Mouse (Mus musculus) hindbrain, embryonic 14.5 days (tissue): ENCODE results near the gene Hand1. TPM values are rescaled to one million over a fixed set of nuclear protein-coding genes. Genes with fewer than 3 reads are reported as not detected.
"Not testable (repeated sequence)": the region's sequence is repeated elsewhere in the genome, so short reads cannot be mapped to it uniquely, and the experiment has no call there.

ENCODE experiments used
- ATAC-seq: fragments of 200-750 bp; cut with Nextera tagmentation; 2 replicates; pipeline ENCODE4 v1.8.0; 2017; ENCODE audit warnings: moderate number of reproducible peaks, mild to moderate bottlenecking, moderate TSS enrichment, moderate library complexity; ENCODE audit not compliant: low FRiP score
- DNase-seq: peaks from one replicate; pipeline ENCODE4 v3.0.0-alpha.2; 2015; ENCODE audit warnings: low spot score
- H3K27ac ChIP-seq: fragments of 300-500 bp; sonication (generic); 2 replicates; pipeline ENCODE4 v1.5.1; 2014; ENCODE audit warnings: mild to moderate bottlenecking, moderate library complexity
- H3K27me3 ChIP-seq: fragments of 300-500 bp; sonication (generic); 2 replicates; pipeline ENCODE4 v1.6.1; 2014; ENCODE audit warnings: mild to moderate bottlenecking, low read length, mixed read lengths; ENCODE audit not compliant: control insufficient read depth, insufficient read depth
- H3K36me3 ChIP-seq: fragments of 300-500 bp; sonication (generic); replicated peaks from 2 replicates; pipeline ENCODE4 v1.6.1; 2014; ENCODE audit not compliant: control insufficient read depth, insufficient read depth
- H3K4me1 ChIP-seq: fragments of 300-500 bp; sonication (generic); replicated peaks from 2 replicates; pipeline ENCODE4 v1.6.1; 2014; ENCODE audit warnings: antibody characterized with exemption, low read length, mixed read lengths; ENCODE audit not compliant: control insufficient read depth, insufficient read depth
- H3K4me2 ChIP-seq: fragments of 300-500 bp; sonication (generic); replicated peaks from 2 replicates; pipeline ENCODE4 v1.6.1; 2014; ENCODE audit warnings: mild to moderate bottlenecking, moderate library complexity
- H3K4me3 ChIP-seq: fragments of 300-500 bp; sonication (generic); replicated peaks from 2 replicates; pipeline ENCODE4 v1.5.1; 2014; ENCODE audit warnings: mild to moderate bottlenecking, low read length
- H3K9ac ChIP-seq: fragments of 300-500 bp; sonication (generic); 2 replicates; pipeline ENCODE4 v1.6.1; 2014
- H3K9me3 ChIP-seq: fragments of 300-500 bp; sonication (generic); 2 replicates; pipeline ENCODE4 v1.6.1; 2016; ENCODE audit warnings: low read length; ENCODE audit not compliant: control insufficient read depth
- WGBS: fragments of 180-500 bp; shearing (Covaris S2); extraction: QIAGEN DNeasy Blood & Tissue Kit; methylation state at CpG from one replicate; pipeline ENCODE4 v1.1.7; 2014; 5-methylcytosine and 5-hydroxymethylcytosine counted together
- polyA plus RNA-seq: library from polyadenylated mRNA; unstranded; fragments of >200 nt; fragmentation: Nextera tagmentation; extraction: Ambion mirVana; gene quantifications from 2 replicates; pipeline ENCODE4 v1.2.1, GENCODE M21; 2014

The Hand1 gene
- polyA plus RNA-seq, 1 experiment from 2014 or later: not detected

DNA sequence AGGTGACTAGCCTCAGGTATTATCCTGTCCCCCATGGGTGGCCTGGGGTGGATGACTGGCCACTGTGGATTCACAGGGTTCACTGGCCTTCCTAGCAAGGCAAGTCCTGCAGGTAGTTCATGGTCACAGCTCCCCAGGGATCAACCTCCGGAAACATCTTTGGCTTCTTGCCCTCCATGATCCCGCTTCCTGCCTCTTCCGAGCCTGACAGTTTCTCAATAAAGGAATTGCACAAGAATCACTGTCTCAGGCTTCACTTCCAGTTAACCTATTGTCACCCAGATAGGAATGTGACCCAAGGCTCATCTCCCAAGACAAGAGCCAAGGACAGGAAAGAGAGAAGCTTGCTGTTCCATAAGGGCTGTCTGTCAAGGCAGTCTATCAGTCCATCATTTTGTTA, 18.3 kb upstream of the Hand1 start:
- 45% methylated on average over 3 of the region's 3 CpGs for WGBS
- Histone ChIP-seq H3K36me3 (no peaks in the 10 kb centered on the region), H3K4me1 (no peaks in the 10 kb centered on the region), H3K27me3 (0 out of 2 replicates have a peak, but pooled peaks cover 5% of the 10 kb centered on the region), H3K4me3 (no peak overlapping the region), H3K9ac (no peak overlapping the region), H3K4me2 (no peak overlapping the region), H3K27ac (no peak overlapping the region), H3K9me3 (no peaks in the 10 kb centered on the region)
- DNase-seq: no peak
- no peak for ATAC-seq

DNA sequence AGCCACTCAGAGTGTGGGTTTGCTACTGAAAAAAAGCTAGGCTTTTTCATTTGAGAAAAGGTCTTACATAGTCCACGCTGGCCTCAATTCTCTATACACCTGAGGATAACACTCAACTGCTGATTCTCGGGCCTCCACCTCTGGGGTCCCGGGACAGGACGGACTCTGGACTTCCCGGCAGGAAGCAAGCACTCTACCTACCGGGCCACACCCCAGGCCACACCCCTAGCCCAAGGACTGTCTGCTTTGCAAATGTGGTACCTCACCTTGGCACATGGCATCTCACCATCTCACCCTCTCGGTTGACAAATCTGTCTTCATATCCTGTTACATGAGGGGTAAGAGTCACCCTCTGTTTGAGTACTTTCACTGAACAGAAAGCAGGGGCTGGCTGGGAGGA, 17.7 kb upstream of the Hand1 start:
- Histone ChIP-seq H3K27ac (no peak overlapping the region), H3K4me2 (no peak overlapping the region), H3K27me3 (0 out of 2 replicates have a peak, but pooled peaks cover 5% of the 10 kb centered on the region), H3K36me3 (no peaks in the 10 kb centered on the region), H3K4me3 (no peak overlapping the region), H3K9me3 (no peaks in the 10 kb centered on the region), H3K9ac (no peak overlapping the region), H3K4me1 (no peaks in the 10 kb centered on the region)
- WGBS: 71% methylated on average over 7 of the region's 7 CpGs
- DNase-seq (no peak), ATAC-seq (no peak)

DNA sequence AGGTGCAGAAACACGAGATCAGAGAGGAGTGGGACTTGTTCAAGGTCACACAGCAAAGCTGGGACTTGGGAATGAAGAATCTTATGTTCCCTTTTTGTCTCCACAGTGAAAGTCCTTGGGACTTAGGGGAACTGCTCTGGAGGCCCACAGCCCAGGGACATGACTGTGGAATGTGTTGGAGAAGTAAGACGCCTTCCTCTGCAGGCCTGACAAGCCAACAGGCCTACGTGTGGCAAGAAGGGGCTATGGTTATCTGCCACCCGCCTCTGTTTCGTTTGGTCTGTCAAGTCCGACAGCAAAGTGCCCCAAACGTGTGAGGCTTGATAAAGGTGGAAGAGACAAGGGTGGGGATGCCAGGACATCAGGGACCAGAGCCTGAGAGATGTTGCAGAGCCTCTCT, 14.8 kb upstream of the Hand1 start:
- ATAC-seq: no peak
- no peak for DNase-seq
- Histone ChIP-seq H3K4me3 (no peak overlapping the region), H3K9ac (no peak overlapping the region), H3K27ac (no peak overlapping the region), H3K27me3 (peaks cover 14% of the 10 kb centered on the region), H3K9me3 (no peaks in the 10 kb centered on the region), H3K4me2 (no peak overlapping the region), H3K36me3 (no peaks in the 10 kb centered on the region), H3K4me1 (no peaks in the 10 kb centered on the region)
- 73% methylated on average over 7 of the region's 7 CpGs for WGBS

DNA sequence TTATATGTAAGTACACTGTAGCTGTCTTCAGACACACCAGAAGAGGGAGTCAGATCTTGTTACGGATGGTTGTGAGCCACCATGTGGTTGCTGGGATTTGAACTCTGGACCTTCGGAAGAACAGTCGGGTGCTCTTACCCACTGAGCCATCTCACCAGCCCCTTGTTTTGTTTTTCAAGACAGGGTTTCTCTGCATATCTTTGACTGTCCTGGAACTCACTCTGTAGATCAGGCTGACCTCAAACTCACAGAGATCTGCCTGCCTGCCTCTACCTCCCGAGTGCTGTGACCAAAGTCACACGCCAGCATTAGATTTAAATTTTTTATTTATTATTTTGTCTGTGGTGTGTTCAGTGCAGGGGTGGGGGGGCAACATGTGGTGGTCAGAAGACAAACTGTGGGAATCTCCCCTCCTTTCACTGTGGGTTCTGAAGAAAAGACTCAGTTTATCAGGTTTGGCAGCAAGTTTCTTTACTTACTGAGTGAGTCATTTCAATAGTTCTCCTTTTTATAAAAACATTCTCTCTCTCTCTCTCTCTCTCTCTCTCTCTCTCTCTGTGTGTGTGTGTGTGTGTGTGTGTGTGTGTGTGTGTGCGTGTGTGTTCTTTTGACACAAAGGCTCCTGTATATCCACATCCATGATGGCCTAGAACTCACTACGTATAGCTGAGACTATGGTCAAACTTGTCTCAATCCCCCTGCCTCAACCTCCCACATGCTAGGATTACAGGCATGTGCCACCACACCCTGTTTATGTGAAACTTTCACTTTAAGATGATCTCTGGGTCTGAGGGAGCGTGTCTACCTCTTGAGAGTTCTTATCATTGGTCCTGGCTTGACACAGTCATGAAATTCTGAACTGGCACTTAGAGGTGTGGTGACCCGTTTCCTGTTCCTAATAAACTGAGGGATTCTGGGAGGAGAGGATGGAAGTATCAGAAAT, 14.1 kb upstream of the Hand1 start:
- H3K9ac ChIP-seq, H3K36me3 ChIP-seq, H3K4me1 ChIP-seq, H3K27ac ChIP-seq, H3K4me2 ChIP-seq, DNase-seq, H3K4me3 ChIP-seq, ATAC-seq, H3K9me3 ChIP-seq: not testable (repeated sequence)
- H3K27me3 ChIP-seq: peaks cover 21% of the 10 kb centered on the region
- WGBS: 80% methylated on average over 8 of the region's 9 CpGs

DNA sequence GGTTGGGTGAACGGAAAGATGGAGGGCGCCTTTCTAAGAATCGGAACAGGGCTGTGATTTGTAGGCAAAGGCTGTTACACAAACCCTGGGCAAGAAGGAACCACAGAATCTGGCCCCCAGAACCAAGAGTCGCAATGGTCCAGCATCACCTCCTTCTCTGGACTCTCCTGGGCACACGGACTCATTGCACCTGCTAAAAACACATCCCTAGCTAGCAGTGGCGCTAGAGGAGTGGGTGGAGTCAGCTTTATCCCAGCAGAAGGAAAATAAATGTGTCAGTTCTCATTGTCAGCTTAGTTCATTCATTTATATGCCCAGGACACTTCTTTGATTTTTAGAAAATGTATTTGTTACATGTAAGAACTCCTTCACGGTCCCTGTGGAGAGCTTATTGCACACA, 8.8 kb upstream of the Hand1 start:
- no peaks in the 10 kb centered on the region for H3K4me1 ChIP-seq
- H3K9ac ChIP-seq: no peak overlapping the region
- ATAC-seq: no peak
- 26% methylated on average over 7 of the region's 7 CpGs for WGBS
- DNase-seq: no peak
- H3K27me3 ChIP-seq: peaks cover 64% of the 10 kb centered on the region
- H3K27ac ChIP-seq: no peak overlapping the region
- no peak overlapping the region for H3K4me2 ChIP-seq
- H3K4me3 ChIP-seq: no peak overlapping the region
- H3K9me3 ChIP-seq: no peaks in the 10 kb centered on the region
- H3K36me3 ChIP-seq: no peaks in the 10 kb centered on the region

DNA sequence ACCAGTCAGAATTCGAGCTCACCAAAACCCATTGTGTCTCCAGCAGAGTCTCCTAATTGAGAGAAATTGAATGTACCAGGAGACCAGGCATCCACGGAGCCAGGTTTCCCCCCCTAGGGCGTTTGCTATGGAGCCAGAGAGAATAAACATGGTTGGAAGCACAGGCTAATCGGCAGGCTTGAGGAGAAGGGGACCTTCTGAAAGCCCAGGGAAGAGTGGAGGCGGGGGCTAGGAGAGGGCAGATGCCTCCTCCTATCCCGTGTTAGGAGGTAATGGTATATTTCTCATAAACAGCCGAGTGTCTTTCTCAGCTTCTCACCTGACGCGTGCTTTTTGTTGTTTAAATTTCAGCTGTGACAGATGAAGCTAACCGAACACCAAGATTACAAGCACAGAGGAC, 8.4 kb upstream of the Hand1 start:
- Histone ChIP-seq H3K27ac (no peak overlapping the region), H3K4me3 (no peak overlapping the region), H3K9me3 (no peaks in the 10 kb centered on the region), H3K9ac (no peak overlapping the region), H3K36me3 (no peaks in the 10 kb centered on the region), H3K4me1 (no peaks in the 10 kb centered on the region), H3K4me2 (no peak overlapping the region), H3K27me3 (peaks cover 68% of the 10 kb centered on the region)
- DNase-seq (no peak), ATAC-seq (no peak)
- WGBS: 11% methylated on average over 10 of the region's 10 CpGs

DNA sequence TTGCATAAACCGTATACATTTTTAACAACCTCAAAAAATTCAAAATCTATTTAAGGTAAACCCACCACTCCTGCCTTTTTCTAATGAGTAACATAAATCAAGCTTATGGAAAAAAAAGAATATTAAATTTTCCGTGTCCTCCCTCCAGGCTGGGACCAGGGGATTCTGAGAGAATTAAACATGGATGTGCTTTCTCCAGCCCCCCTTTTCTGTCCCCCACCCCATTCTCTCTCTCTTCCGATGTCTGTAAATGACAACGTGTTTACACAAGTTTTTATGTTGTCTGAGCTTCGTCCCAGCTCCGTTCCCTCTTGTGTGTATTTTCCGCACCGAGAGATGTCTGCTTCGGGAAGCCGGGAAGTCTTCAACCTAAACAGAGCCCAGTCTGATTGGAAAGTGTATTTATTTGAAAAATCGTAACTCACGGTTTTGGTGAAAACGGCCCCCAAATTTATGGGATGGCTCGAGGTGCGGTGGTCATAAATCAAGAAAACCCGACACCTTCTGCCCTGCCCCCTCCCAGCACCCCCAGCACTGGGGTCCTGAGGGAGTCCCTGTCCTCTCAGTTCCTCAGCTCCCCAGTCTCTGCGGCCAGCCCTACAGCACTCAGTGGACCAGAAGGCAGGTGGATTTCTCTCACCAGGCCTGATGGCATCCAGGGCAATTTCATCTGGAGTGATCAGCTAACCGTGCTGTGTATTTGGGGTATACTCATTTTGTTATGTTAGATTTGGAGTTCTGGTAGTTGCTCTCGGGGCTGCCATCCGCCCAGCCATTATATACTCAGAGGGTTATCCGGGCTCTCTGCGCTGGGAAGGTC, 5.5 kb upstream of the Hand1 start:
- Histone ChIP-seq H3K36me3 (no peaks in the 10 kb centered on the region), H3K27me3 (peaks cover 95% of the 10 kb centered on the region), H3K4me1 (no peaks in the 10 kb centered on the region), H3K9ac (no peak overlapping the region), H3K4me2 (no peak overlapping the region), H3K27ac (no peak overlapping the region), H3K4me3 (no peak overlapping the region), H3K9me3 (no peaks in the 10 kb centered on the region)
- ATAC-seq (no peak), DNase-seq (no peak)
- 7% methylated on average over 22 of the region's 22 CpGs for WGBS

DNA sequence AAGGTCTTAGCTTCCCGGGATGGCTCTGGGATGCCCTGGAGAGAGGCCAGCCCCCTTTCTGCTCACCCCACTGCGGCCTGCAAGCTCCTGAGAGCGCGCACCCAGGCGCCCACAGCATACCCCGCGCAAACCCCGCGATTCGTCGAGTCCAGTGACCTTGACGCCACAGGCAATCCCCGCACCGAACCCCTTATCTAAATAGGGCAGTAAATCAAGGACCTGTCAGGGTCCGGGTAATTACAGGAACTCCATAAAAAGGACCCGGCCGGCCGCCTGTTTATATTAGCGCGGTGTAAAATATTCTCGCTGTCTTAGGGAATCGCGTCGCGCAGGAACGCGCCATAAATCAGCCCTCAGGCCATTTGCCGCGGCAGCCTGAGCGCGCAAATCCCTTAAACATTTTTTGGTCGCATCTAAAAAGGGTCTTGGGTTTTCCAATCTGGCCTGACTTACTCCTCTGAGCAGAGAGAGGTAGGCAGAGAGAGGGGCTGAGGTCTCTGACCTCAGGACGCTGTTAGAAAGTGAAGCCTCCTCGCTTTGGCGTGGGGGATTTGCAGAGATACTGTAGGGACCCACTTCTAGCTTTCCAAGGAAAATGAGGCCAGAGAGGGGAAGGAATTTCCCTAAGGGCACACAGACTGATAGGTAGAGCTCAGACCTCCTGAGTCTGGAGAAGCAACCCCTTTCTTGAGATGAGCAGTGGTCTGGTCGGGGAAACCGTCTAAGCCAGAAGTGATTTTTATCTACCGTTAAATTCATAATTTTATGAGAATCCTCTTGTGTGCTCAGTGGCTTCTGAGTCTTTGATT, 4.5 kb upstream of the Hand1 start:
- Histone ChIP-seq H3K36me3 (no peaks in the 10 kb centered on the region), H3K9me3 (no peaks in the 10 kb centered on the region), H3K27ac (no peak overlapping the region), H3K27me3 (peaks cover 95% of the 10 kb centered on the region), H3K4me2 (no peak overlapping the region), H3K4me1 (no peaks in the 10 kb centered on the region), H3K4me3 (no peak overlapping the region), H3K9ac (no peak overlapping the region)
- DNase-seq (no peak), ATAC-seq (no peak)
- 1% methylated on average over 38 of the region's 38 CpGs for WGBS

DNA sequence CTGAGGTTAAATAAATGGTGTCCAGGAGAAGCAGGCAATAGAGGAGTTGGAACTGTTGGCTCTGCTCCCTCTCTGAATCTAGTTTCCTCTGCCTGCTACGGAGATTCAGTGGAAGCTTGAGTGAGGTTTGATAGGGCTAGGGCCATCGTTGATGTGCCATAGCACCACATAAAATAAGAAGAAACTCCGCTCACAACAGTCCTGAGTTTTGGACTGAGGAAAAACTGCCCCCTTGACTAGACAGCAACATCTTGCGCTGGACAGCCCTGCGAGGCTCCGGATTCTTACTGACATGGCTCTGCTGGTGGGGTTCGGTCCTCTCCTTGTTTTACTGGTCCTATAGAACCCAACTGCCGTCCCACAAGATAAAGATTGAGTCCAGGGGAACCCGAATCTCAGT, 3.8 kb upstream of the Hand1 start:
- no peaks in the 10 kb centered on the region for H3K4me1 ChIP-seq
- WGBS: 3% methylated on average over 9 of the region's 9 CpGs
- H3K9me3 ChIP-seq: no peaks in the 10 kb centered on the region
- H3K36me3 ChIP-seq: no peaks in the 10 kb centered on the region
- ATAC-seq (no peak), DNase-seq (no peak)
- no peak overlapping the region for H3K27ac ChIP-seq
- no peak overlapping the region for H3K4me2 ChIP-seq
- no peak overlapping the region for H3K4me3 ChIP-seq
- H3K27me3 ChIP-seq: peaks cover 95% of the 10 kb centered on the region
- no peak overlapping the region for H3K9ac ChIP-seq
